18 mouse cellular contexts compared by ENCODE assay signal in the genomic region with DNA sequence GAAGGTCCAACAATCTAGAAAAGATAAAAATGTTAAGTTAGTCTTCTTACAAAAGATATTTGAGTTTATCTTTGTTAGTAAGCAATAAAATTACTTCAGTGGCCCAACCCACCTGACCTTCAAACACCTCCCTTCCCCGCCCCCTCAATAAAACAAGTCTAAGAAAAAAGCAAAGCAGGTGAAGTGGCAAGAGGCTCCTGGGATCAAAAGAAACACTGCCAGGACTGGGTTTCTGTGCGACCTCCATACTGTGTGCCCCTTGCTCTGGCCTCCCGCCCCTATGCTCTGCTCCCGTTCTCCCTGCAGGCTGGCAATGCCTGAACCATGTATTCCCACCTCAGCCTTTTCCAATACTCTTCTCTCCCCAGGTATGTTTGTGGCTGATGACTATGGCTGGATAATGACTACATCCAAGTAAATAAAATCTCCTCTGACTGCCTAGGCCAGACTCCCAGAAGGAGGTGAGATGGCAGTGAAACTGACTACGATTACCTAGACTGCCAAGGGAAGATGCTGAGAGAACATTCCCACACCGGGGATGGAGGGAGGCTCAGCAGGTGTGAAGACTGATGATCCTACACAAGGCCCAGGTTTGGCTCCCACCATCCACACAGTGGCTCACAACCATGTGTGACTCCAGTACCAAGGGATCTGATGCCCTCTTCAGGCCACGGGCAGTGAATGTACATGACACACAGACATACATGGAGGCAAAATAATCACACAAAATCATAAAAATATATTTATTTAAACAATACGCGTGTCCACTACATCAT.
"Had no signal": no experiment of that assay in that cellular context is flagged by ENCODE, and none has a peak within 500 bp of the region (broad histone marks: within the 10 kb centered on the region; RNA-seq: fewer than 3 reads in every experiment).

No protein-coding gene starts in this region.

- H3K27me3 ChIP-seq: liver, embryonic 15.5 days; lung, embryonic 15.5 days; megakaryocyte, embryonic 14.5 days; midbrain, embryonic 12.5 days; neural tube, embryonic 12.5 days; stomach, embryonic 15.5 days had no signal

- H3K4me1 ChIP-seq: liver, embryonic 15.5 days; lung, embryonic 15.5 days; megakaryocyte, embryonic 14.5 days; midbrain, embryonic 12.5 days; neural tube, embryonic 12.5 days; stomach, embryonic 15.5 days had no signal

- H3K9ac ChIP-seq: liver, embryonic 15.5 days; liver, postnatal 0 days; lung, embryonic 15.5 days; midbrain, embryonic 12.5 days; neural tube, embryonic 12.5 days; stomach, embryonic 15.5 days had no signal

- DNase-seq: liver, postnatal 0 days; lung, adult 2 months; lung, postnatal 14 days; lung, postnatal 36 days; midbrain, embryonic 14.5 days; right cerebral cortex, postnatal 14 days; thymus, adult 2 months; thymus, postnatal 25 days; thymus, postnatal 4 days had no signal

- H3K27ac ChIP-seq: liver, embryonic 15.5 days; lung, embryonic 15.5 days; macrophage; midbrain, embryonic 12.5 days; neural tube, embryonic 12.5 days; stomach, embryonic 15.5 days had no signal

- H3K9me3 ChIP-seq: liver, embryonic 15.5 days; lung, embryonic 15.5 days; megakaryocyte, embryonic 14.5 days; midbrain, embryonic 12.5 days; neural tube, embryonic 12.5 days; stomach, embryonic 15.5 days had no signal

- H3K4me2 ChIP-seq: liver, embryonic 15.5 days; lung, embryonic 15.5 days; midbrain, embryonic 12.5 days; neural tube, embryonic 12.5 days; stomach, embryonic 15.5 days had no signal

- H3K4me3 ChIP-seq: liver, embryonic 15.5 days; lung, embryonic 15.5 days; megakaryocyte, embryonic 14.5 days; midbrain, embryonic 12.5 days; neural tube, embryonic 12.5 days; stomach, embryonic 15.5 days had no signal

- ATAC-seq: liver, postnatal 0 days; lung, postnatal 0 days; midbrain, embryonic 16.5 days had no signal
